ENCODE assay signal across 8 mouse cellular contexts in genomic region chr7:127935028-127935722, GRCm38 (mm10). TPM values are rescaled to one million over a fixed set of nuclear protein-coding genes. Genes with fewer than 3 reads are reported as not detected.
DNase-seq lines count a peak whose midpoint lies in the region; ATAC-seq and TF ChIP-seq lines count a peak whose summit lies in the region.

No protein-coding gene starts in this region.

- peaks cover 4% of the 10 kb centered on the region for H3K27me3 ChIP-seq in lung, embryonic 15.5 days

- peaks cover 51% of the 10 kb centered on the region for H3K4me1 ChIP-seq in lung, embryonic 15.5 days
- peaks cover 22% of the 10 kb centered on the region for H3K4me1 ChIP-seq in olfactory bulb, adult 2 months (ENCODE audit: control insufficient read depth, insufficient read depth, low read length)

- peak overlapping the region; percentile 97 for H3K4me2 ChIP-seq in lung, embryonic 15.5 days

- H3K9ac ChIP-seq in lung, embryonic 15.5 days: peak overlapping the region; percentile 78

- peak overlapping the region; percentile 73 for H3K4me3 ChIP-seq in lung, embryonic 15.5 days
- H3K4me3 ChIP-seq in olfactory bulb, adult 2 months (ENCODE audit: insufficient read depth, low read depth, low read length): peak overlapping the region; percentile 73

- WGBS in lung, embryonic 15.5 days: 6% methylated on average over 32 of the region's 32 CpGs
- 5% methylated on average over 32 of the region's 32 CpGs for WGBS in olfactory bulb, adult 2 months

- H3K9me3 ChIP-seq in lung, embryonic 15.5 days: no peaks in the 10 kb centered on the region

- DNase-seq in MN1 (ENCODE audit: low spot score): peak; percentile 97
- peak; percentile 94 for DNase-seq in cerebellum, adult 8-10 months
- DNase-seq in forelimb bud, embryonic 11.5 days (ENCODE audit: low read depth, low spot score): peak; percentile 93
- peak; percentile 85 for DNase-seq in layer of hippocampus, adult 9-10 months (ENCODE audit: low spot score)
- DNase-seq in thymus, adult 18-20 months: peak; percentile 93

- H3K36me3 ChIP-seq in lung, embryonic 15.5 days: no peaks in the 10 kb centered on the region

- H3K27ac ChIP-seq in lung, embryonic 15.5 days: peak overlapping the region; percentile 72
- H3K27ac ChIP-seq in olfactory bulb, adult 2 months (ENCODE audit: insufficient read depth, low read depth, low read length): peak overlapping the region; percentile 7; the same call in 1 of the 2 replicates

- peak; percentile 97 to 98 for ATAC-seq in hematopoietic stem cell, adult 5-6 weeks (replicated peaks in 1 of 2; ENCODE audit: insufficient read depth in 1 of 2, low FRiP score in 2 of 2, low TSS enrichment in 1 of 2, low read depth in 1 of 2, poor library complexity in 2 of 2, severe bottlenecking in 2 of 2)
- ATAC-seq in lung, embryonic 15.5 days (ENCODE audit: borderline replicate concordance, extremely low read depth, low FRiP score, low TSS enrichment): peak; percentile 93

- TF ChIP-seq CTCF in olfactory bulb, adult 2 months (IDR thresholded peaks at IDR 0.05; ENCODE audit: insufficient read depth, low read depth, low read length): peak; percentile 95

- TF ChIP-seq POLR2A in olfactory bulb, adult 2 months (IDR thresholded peaks at IDR 0.05; ENCODE audit: insufficient read depth, low read depth, low read length): peak; percentile 70

RNA-seq across cellular contexts. Expression of gene Prss8, which starts 5.3 kb away (rescaled TPM):
- total RNA-seq in hematopoietic stem cell, adult 5-6 weeks (2017): not detected in 2 replicates
- 80.0 and 84.5 TPM in 2 replicates for polyA plus RNA-seq in lung, embryonic 15.5 days (2015; fragmentation: Nextera tagmentation; extraction: Ambion mirVana)
- polyA plus RNA-seq in olfactory bulb, adult 2 months (2012; ENCODE audit: insufficient read depth, insufficient read length, low replicate concordance, missing spikeins): not detected in 2 replicates

RNA-seq across cellular contexts. Expression of gene Prss36, which starts 11.3 kb away (rescaled TPM):
- total RNA-seq in hematopoietic stem cell, adult 5-6 weeks (2017): 1.2 and 2.3 TPM in 2 replicates
- 11.8 and 13.1 TPM in 2 replicates for polyA plus RNA-seq in lung, embryonic 15.5 days (2015; fragmentation: Nextera tagmentation; extraction: Ambion mirVana)
- not detected in 2 replicates for polyA plus RNA-seq in olfactory bulb, adult 2 months (2012; ENCODE audit: insufficient read depth, insufficient read length, low replicate concordance, missing spikeins)

RNA-seq across cellular contexts. Expression of gene Kat8, which starts 22.9 kb away (rescaled TPM):
- total RNA-seq in hematopoietic stem cell, adult 5-6 weeks (2017): 42.5 and 48.2 TPM in 2 replicates
- polyA plus RNA-seq in lung, embryonic 15.5 days (2015; fragmentation: Nextera tagmentation; extraction: Ambion mirVana): 39.5 and 44.3 TPM in 2 replicates
- not detected in 2 replicates for polyA plus RNA-seq in olfactory bulb, adult 2 months (2012; ENCODE audit: insufficient read depth, insufficient read length, low replicate concordance, missing spikeins)

RNA-seq across cellular contexts. Expression of gene Bckdk, which starts 31.3 kb away (rescaled TPM):
- total RNA-seq in hematopoietic stem cell, adult 5-6 weeks (2017): 37.4 and 44.7 TPM in 2 replicates
- 134 and 142 TPM in 2 replicates for polyA plus RNA-seq in lung, embryonic 15.5 days (2015; fragmentation: Nextera tagmentation; extraction: Ambion mirVana)
- polyA plus RNA-seq in olfactory bulb, adult 2 months (2012; ENCODE audit: insufficient read depth, insufficient read length, low replicate concordance, missing spikeins): not detected in 2 replicates

RNA-seq across cellular contexts. Expression of gene Fus, which starts 32.1 kb away (rescaled TPM):
- total RNA-seq in hematopoietic stem cell, adult 5-6 weeks (2017): 98.3 and 114 TPM in 2 replicates
- polyA plus RNA-seq in lung, embryonic 15.5 days (2015; fragmentation: Nextera tagmentation; extraction: Ambion mirVana): 428 and 443 TPM in 2 replicates
- polyA plus RNA-seq in olfactory bulb, adult 2 months (2012; ENCODE audit: insufficient read depth, insufficient read length, low replicate concordance, missing spikeins): 1,012 and 1,678 TPM in 2 replicates

Comparison
In these comparisons a context has a peak if more than half of its experiments do, and no peak if none do; other contexts are left out.
1. Peak in every context shown above with its lines: DNase-seq, ATAC-seq, H3K4me3 ChIP-seq and H3K27ac ChIP-seq.
2. RNA of gene Prss8, which starts 5.3 kb away (polyA plus RNA-seq): 80.0 to 84.5 TPM in lung, embryonic 15.5 days; not detected in olfactory bulb, adult 2 months; every median in the first group is over 10 times any median in the second.
3. RNA of gene Prss36, which starts 11.3 kb away (polyA plus RNA-seq): 11.8 to 13.1 TPM in lung, embryonic 15.5 days; not detected in olfactory bulb, adult 2 months; every median in the first group is over 10 times any median in the second.
4. RNA of gene Kat8, which starts 22.9 kb away (polyA plus RNA-seq): 39.5 to 44.3 TPM in lung, embryonic 15.5 days; not detected in olfactory bulb, adult 2 months; every median in the first group is over 10 times any median in the second.